Mouse (Mus musculus) layer of hippocampus, postnatal 10 days (tissue): ENCODE results near the gene Limk2. TPM values are rescaled to one million over a fixed set of nuclear protein-coding genes. Genes with fewer than 3 reads are reported as not detected.

Experiments used
- DNase-seq, 2 experiments: peaks; one replicate each; pipeline ENCODE4 v3.0.0; 2021; ENCODE audit warnings: low spot score in 2 of 2
- total RNA-seq, 2 experiments: library from RNA; stranded (reverse); gene quantifications; 2 replicates each; pipeline ENCODE4 v1.2.3; 2021

Limk2 gene
- total RNA-seq, 2 experiments from 2014 or later, result 108 to 126 TPM

- no peak for DNase-seq
These were observed 73.3 kb downstream of the Limk2 start for GRCm38 (mm10) chr11:3335651-3336216.

DNA sequence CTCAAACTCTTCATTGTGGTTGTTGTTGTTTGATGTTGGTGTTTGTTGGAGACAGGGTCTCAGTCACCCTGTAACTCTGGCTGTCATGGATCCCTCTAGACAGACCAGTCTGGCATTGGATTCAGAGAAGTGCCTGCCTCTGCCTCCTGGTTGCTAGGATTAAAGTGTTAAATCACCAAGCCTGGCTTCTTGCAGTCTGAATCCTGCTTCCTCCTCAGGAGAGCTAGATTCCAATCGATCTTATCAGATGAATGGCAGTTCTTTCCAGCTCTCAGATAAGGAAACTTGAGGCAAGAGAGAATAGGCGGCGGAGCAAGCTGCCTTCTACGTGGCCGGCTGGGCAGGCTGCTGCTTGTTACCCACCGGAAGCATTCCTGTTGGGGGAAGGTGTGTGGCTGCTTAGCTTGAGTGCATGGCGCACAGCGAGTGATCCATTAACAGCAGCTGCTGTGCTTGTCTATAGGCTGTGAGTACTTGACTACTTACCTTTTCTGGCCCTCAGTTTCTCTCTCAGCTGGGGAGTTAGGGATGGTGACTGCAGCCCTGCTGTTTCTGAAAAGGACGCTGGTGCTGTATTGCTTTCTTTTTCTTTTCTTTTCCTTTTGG is 74.2 kb downstream of the Limk2 start:
- no peak for DNase-seq

DNA sequence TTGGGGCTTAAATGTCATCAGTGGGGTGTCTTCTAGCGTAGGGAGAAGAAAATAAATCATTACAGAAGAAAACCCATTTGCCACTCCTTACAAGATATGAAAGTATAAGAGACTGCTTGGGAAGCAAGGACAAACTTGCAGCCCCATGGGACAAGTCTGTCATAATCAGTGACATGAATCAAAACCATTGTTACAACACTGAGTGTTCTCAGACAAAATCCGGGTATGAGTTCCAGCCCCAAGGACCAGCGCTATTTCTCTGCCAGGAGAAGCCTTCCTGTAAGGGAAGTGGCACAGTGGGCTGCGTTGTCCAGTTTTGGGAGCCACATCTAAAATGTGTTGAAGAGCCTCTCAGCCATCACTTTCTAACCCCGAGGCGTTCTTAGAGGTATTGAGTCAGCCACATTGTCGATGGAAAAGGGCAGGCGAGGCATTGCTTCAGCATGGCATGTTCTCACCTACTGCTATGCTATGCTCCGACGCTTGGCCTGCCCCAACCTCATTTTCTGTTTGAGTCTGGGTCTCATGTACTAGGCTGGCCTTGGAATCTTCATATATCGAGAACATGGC is 74.8 kb downstream of the Limk2 start:
- DNase-seq, result no peak

- no peak for DNase-seq
These were observed 75.8 kb downstream of the Limk2 start for GRCm38 (mm10) chr11:3333111-3333695.

DNA sequence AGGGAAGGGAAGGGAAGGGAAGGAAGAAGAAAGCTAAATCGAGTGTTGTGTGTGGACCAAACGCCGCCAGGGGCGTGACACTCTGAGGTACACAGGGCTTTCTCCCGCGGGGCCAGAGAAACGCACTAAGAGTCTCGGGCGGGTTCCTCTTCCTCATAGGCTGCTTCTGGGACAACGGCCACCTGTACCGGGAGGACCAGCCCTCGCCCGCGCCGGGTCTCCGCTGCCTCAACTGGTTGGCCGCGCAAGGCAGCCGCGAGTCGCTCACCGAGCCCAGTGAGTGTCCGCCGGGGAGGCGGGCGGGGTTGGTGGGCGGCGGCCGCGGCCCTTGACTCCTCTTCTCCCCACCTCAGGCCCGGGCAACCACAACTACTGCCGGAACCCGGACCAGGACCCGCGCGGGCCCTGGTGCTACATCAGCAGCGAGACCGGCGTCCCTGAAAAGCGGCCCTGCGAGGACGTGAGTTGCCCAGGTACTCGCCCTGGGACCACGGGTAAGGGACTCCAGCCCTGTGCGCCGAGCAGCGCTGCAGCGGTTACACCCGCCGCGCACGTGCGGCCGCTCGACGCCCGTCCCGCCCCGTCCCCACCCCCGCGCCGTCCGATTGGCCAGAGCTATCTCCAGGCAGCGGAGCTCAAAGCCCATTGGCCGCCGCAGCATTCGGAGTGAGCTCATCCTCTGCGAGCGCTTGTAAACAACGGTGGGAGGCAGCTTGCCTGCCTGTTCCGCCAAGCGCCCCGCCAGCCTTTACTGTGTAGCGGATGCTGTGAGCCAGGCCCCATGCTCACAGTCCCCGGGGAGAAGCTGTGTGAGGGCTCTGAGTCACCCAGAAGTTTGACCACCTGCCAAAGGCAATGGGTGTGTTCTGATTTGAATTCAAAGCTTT is 77.0 kb downstream of the Limk2 start:
- DNase-seq, result peak; percentile 89 to 92

GRCm38 (mm10) chr11:3330991-3331750 is 77.8 kb downstream of the Limk2 start:
- DNase-seq, result no peak

GRCm38 (mm10) chr11:3330566-3330965 is 78.4 kb downstream of the Limk2 start:
- peak; percentile 88 to 89 for DNase-seq

- DNase-seq, result no peak
These were observed 79.0 kb downstream of the Limk2 start, which contains the start of gene Pik3ip1 for GRCm38 (mm10) chr11:3329891-3330451. TSS of gene Pik3ip1 (plus strand) at chr11:3330401.

- DNase-seq, result no peak
These were observed 79.9 kb downstream of the Limk2 start for GRCm38 (mm10) chr11:3328806-3329775.

DNA sequence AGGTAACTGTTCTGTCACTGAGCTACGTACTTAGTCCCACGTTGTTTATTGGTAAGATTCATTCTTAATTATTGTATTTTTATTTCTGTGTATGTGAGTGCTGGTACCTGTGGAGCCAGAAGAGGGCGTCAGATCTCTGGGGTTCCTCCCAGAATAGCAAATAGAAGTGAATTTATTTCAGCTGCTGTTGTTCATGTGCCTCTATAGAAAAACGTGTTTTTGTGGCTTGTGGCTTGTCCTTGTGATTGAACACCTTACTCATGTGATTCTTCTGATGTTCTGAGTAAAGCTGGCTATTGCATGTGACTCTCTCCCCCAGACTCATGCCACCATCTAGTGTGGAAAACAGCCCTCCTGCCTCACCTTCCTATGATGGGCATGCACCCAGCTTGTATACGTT is 80.7 kb downstream of the Limk2 start:
- no peak for DNase-seq

DNA sequence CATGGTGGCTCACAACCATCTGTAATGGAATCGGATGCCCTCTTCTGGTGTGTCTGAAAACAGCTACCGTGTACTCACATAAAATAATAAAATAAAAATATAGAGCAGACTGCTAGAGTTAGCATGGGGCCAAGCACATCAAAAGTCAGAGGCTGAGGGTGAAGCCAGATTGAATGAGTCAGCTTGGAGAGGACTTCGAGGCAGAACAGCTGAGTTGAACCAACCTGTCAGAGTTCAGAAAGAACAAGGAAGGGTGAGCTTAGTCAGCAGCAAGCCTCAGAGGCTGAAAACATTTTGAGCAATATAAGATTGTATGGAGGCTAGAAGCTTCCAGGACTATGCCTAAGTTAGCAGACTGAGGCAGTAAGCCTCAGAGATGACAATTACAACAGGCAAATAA is 90.7 kb downstream of the Limk2 start:
- DNase-seq, result no peak

DNA sequence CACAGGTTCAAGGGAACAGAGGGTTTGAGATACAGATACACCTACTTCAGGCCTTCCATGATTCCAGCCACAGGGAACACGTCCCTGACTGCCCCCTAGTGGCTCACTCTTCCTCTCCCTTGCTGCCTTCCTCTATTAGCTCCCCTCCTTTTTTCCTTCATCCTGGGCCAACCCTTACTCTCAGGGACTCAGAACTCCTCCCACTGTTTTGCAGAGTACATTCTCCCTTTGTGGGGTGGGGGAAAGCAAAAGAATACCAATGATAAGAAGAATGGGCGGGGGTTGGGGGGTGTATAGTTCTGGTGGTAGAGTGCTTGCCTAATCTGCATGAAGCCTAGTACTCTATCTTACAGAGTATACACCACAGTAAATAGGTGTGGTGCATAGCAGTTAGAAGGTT is 94.8 kb downstream of the Limk2 start:
- DNase-seq, result peak; percentile 70 to 71

- no peak for DNase-seq
These were observed 95.7 kb downstream of the Limk2 start for GRCm38 (mm10) chr11:3313294-3313693.

GRCm38 (mm10) chr11:3311586-3312347 is 97.2 kb downstream of the Limk2 start:
- DNase-seq, result no peak

GRCm38 (mm10) chr11:3310789-3311585 is 98.0 kb downstream of the Limk2 start:
- no peak for DNase-seq

GRCm38 (mm10) chr11:3309884-3310283 is 99.1 kb downstream of the Limk2 start:
- no peak for DNase-seq

DNA sequence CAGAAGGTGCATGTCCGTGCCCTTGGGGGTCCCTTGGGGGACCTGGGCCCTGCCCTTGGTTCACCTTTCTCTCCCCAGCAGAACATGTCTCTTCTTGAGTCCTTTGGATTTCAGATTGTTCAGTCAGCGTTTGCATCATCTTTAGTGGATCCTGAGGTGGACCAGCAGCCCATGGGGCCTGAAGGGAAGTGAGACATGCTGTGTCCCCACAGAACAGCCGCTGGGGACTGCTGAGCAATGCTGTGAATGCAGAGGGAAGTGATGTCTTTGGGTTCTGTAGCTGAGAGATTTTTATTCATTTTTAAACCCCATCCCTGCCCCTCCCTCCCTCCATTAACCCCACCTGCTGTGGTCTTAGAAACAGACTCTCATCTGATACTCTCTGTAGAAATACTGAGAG is 101.1 kb downstream of the Limk2 start:
- DNase-seq, result no peak

DNA sequence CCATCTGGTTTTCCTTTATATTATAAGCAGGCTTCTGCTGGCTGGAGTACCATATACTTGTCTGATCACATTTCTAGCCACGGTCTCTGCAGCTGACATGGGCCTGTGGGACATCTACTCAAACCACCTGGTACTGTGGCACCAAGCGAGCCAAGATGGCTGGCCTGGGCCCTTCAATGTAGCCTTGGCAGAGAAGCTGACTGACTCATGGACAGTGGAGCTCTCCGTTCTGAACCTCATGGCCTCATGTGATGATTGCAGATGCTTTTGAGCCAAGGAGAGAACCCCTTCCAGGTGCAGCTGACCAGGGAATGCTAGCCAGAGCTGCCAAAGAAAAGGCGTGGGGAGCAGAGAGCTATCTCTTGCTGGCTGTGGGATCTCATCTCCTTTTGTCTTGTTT is 103.2 kb downstream of the Limk2 start:
- no peak for DNase-seq
